Mouse (Mus musculus): Measurements from ENCODE around the gene Sema5b. TPM values are rescaled to one million over a fixed set of nuclear protein-coding genes. Genes with fewer than 3 reads are reported as not detected.

The Sema5b gene
- total and polyA plus RNA-seq, 2 experiments from 2014 or later = 11.4 to 46.5 TPM

- WGBS = 14% methylated on average over 17 of the region's 17 CpGs
- Histone ChIP-seq H3K9ac (replicated peaks; ENCODE audit: low read length, poor library complexity, severe bottlenecking) (0 out of 2 replicates have a peak overlapping the region, but pooled peaks have one; percentile 29), H3K36me3 (ENCODE audit: insufficient read depth, low read length) (no peaks in the 10 kb centered on the region), H3K9me3 (ENCODE audit: low read length) (no peaks in the 10 kb centered on the region), H3K4me3 (ENCODE audit: low read depth, low read length) (no peak overlapping the region), H3K27ac (ENCODE audit: low read depth, low read length) (peak overlapping the region; percentile 53; the same call in 1 of the 2 replicates), H3K27me3 (ENCODE audit: insufficient read depth, low read length) (no peaks in the 10 kb centered on the region), H3K4me2 (ENCODE audit: low read depth, low read length, poor library complexity, severe bottlenecking) (peak overlapping the region; percentile 34), H3K4me1 (ENCODE audit: insufficient read depth, low read length) (peaks cover 5% of the 10 kb centered on the region; the same call in 1 of the 2 replicates)
- DNase-seq (ENCODE audit: low spot score) (peak; percentile 79), ATAC-seq (ENCODE audit: low FRiP score) (peak; percentile 76)
- TF ChIP-seq CTCF (IDR thresholded peaks at IDR 0.05) = no peak
Measured at GRCm38 (mm10) chr16:35613851-35614804, 73.2 kb downstream of the Sema5b start.

GRCm38 (mm10) chr16:35617732-35618131 is 76.8 kb downstream of the Sema5b start:
- no peak for TF ChIP-seq CTCF (IDR thresholded peaks at IDR 0.05)

DNA sequence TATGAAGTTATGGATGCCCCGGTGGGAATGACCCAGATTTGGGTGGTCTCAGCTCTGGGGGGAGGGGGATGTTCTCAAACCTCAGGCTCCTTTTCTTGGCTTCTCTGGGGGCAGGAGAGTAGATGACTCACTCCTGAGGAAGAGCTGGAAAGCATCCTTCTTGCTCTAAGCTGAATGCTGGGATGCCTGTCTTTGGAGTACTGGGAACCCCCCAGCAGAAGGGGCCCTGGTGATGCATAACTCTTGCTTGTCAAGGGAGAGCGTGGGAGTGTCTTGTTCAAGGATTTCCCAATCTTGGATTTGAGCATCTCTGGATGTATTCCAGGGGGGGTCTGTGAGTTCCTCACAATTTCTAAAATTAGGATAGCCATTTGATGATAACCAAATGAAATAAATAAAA is 82.1 kb downstream of the Sema5b start:
- 94% methylated on average over 2 of the region's 2 CpGs for WGBS
- Histone ChIP-seq H3K4me3 (ENCODE audit: low read depth, low read length) (no peak overlapping the region), H3K27ac (ENCODE audit: low read depth, low read length) (no peak overlapping the region), H3K36me3 (ENCODE audit: insufficient read depth, low read length) (no peaks in the 10 kb centered on the region), H3K9me3 (ENCODE audit: low read length) (no peaks in the 10 kb centered on the region), H3K4me1 (ENCODE audit: insufficient read depth, low read length) (peaks cover 6% of the 10 kb centered on the region), H3K27me3 (ENCODE audit: insufficient read depth, low read length) (no peaks in the 10 kb centered on the region), H3K9ac (replicated peaks; ENCODE audit: low read length, poor library complexity, severe bottlenecking) (no peak overlapping the region), H3K4me2 (ENCODE audit: low read depth, low read length, poor library complexity, severe bottlenecking) (no peak overlapping the region)
- ATAC-seq (ENCODE audit: low FRiP score) = no peak
- no peak for TF ChIP-seq CTCF (IDR thresholded peaks at IDR 0.05)
- DNase-seq (ENCODE audit: low spot score) = no peak

More at GRCm38 (mm10) chr16:35617732-35618131, 76.8 kb downstream of the Sema5b start:
- Histone ChIP-seq H3K27me3 (ENCODE audit: insufficient read depth, low read length) (no peaks in the 10 kb centered on the region), H3K4me3 (ENCODE audit: low read depth, low read length) (no peak overlapping the region), H3K9me3 (ENCODE audit: low read length) (no peaks in the 10 kb centered on the region), H3K4me1 (ENCODE audit: insufficient read depth, low read length) (peaks cover 5% of the 10 kb centered on the region; the same call in 1 of the 2 replicates), H3K4me2 (ENCODE audit: low read depth, low read length, poor library complexity, severe bottlenecking) (no peak overlapping the region), H3K36me3 (ENCODE audit: insufficient read depth, low read length) (no peaks in the 10 kb centered on the region), H3K27ac (ENCODE audit: low read depth, low read length) (no peak overlapping the region), H3K9ac (replicated peaks; ENCODE audit: low read length, poor library complexity, severe bottlenecking) (no peak overlapping the region)
- DNase-seq (ENCODE audit: low spot score) (no peak), ATAC-seq (ENCODE audit: low FRiP score) (no peak)
- 89% methylated on average over 4 of the region's 4 CpGs for WGBS

DNA sequence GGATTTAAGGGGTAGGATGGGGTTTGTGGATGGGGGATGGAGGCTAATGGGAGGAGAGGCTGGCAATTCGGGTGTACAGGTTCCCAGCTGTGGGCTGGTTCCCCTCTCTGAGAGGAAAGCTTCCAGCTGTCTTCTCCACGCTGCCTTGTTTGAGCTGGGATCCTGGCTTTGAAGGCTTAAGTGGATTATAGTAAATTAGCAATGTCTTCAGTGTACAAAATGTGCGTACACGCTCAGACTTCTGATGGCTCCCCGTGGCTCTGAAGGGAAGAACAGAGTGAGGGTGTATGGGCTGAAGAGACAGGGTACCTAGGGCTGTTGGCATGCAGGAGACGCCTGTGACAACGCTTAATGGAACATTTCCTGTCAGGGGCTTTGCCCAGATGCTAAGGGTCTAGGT is 83.0 kb downstream of the Sema5b start:
- Histone ChIP-seq H3K27me3 (ENCODE audit: insufficient read depth, low read length) (no peaks in the 10 kb centered on the region), H3K36me3 (ENCODE audit: insufficient read depth, low read length) (no peaks in the 10 kb centered on the region), H3K9ac (replicated peaks; ENCODE audit: low read length, poor library complexity, severe bottlenecking) (no peak overlapping the region), H3K4me1 (ENCODE audit: insufficient read depth, low read length) (peaks cover 6% of the 10 kb centered on the region), H3K9me3 (ENCODE audit: low read length) (no peaks in the 10 kb centered on the region), H3K4me2 (ENCODE audit: low read depth, low read length, poor library complexity, severe bottlenecking) (no peak overlapping the region), H3K4me3 (ENCODE audit: low read depth, low read length) (no peak overlapping the region), H3K27ac (ENCODE audit: low read depth, low read length) (no peak overlapping the region)
- DNase-seq (ENCODE audit: low spot score) (no peak), ATAC-seq (ENCODE audit: low FRiP score) (no peak; the same call in 1 of the 2 replicates)
- no peak for TF ChIP-seq CTCF (IDR thresholded peaks at IDR 0.05)
- WGBS = 25% methylated on average over 7 of the region's 7 CpGs

DNA sequence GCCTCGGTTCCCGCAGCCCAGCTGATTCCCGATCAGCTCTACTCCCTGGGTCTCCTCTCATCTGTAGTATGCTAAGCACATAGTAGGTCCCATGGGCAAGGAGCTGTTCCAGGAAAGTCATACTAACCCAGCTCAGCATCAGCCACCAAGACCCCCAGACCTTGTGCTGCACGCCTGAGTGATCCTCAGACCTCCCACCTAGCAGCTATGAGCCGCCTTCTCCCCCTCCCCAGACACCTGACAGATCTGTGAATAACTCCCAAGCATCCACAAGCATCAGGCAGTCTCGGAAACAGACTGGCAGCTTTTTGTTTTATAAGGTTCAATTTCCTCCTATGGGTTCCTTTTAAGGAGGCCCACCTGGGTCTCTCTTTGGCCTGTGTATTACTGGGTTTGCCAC is 83.9 kb downstream of the Sema5b start:
- ATAC-seq (ENCODE audit: low FRiP score) (no peak), DNase-seq (ENCODE audit: low spot score) (no peak)
- peaks cover 6% of the 10 kb centered on the region for H3K4me1 ChIP-seq (ENCODE audit: insufficient read depth, low read length)
- no peaks in the 10 kb centered on the region for H3K27me3 ChIP-seq (ENCODE audit: insufficient read depth, low read length)
- H3K9me3 ChIP-seq (ENCODE audit: low read length) = no peaks in the 10 kb centered on the region
- no peak overlapping the region for H3K9ac ChIP-seq (replicated peaks; ENCODE audit: low read length, poor library complexity, severe bottlenecking)
- TF ChIP-seq CTCF (IDR thresholded peaks at IDR 0.05) = no peak
- H3K36me3 ChIP-seq (ENCODE audit: insufficient read depth, low read length) = no peaks in the 10 kb centered on the region
- H3K4me3 ChIP-seq (ENCODE audit: low read depth, low read length) = no peak overlapping the region
- no peak overlapping the region for H3K4me2 ChIP-seq (ENCODE audit: low read depth, low read length, poor library complexity, severe bottlenecking)
- peak overlapping the region; percentile 18; the same call in 1 of the 2 replicates for H3K27ac ChIP-seq (ENCODE audit: low read depth, low read length)
- 48% methylated on average over 6 of the region's 6 CpGs for WGBS
